Mouse (Mus musculus): ENCODE measurements around the gene Vmn1r85.
A peak's percentile ranks its signal among the peaks of the same experiment; 100 is the strongest.

The Vmn1r85 gene

GRCm38 (mm10) chr7:13037901-13038555 is 56.9 kb downstream of the Vmn1r85 start, which contains the start of gene Ube2m:
TSS of gene Ube2m (minus strand) at chr7:13038275.
- peak; percentile 95 to 99 for DNase-seq (ENCODE audit: low spot score in 2 of 2)

GRCm38 (mm10) chr7:13037366-13037765 is 57.6 kb downstream of the Vmn1r85 start:
- no peak for DNase-seq (ENCODE audit: low spot score in 2 of 2)

- DNase-seq (ENCODE audit: low spot score in 2 of 2): no peak
Observed at GRCm38 (mm10) chr7:13036806-13037205, 58.2 kb downstream of the Vmn1r85 start.

DNA sequence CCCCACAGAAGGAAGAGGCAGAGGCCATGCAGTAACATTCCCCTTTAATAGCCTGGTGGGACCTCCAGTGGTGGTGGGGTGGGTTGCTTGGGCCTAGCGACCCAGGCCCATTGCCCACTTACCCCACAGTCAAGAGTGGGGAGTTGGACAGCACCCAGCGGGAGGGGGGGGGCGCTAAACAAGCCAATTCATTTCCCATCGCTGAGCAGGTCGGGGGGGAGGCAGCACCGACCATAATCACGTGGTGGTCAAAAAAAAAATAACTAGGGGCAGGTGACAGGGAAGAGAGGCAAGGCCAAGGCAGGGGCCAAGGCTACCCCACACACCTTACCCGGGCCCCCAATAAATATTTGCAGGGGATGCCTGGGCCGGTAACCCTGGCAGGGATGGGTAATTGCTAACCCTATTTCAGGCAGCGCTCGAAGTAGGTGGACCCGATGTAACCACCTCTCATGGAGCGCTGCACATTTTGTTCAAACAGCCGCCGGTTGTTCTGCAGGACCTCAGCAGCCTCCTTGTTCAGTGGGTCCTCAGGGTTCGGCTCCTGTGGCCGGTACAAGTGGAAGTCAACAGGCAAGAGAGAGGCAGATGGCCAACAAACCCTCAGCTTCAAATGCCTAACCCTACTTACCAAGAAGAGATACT is 59.6 kb downstream of the Vmn1r85 start:
- DNase-seq (ENCODE audit: low spot score in 2 of 2): no peak

- peak; percentile 95 to 97 for DNase-seq (ENCODE audit: low spot score in 2 of 2)
Observed at GRCm38 (mm10) chr7:13034148-13034977, 60.6 kb downstream of the Vmn1r85 start, which contains the start of gene Chmp2a. TSS of gene Chmp2a (minus strand) at chr7:13034807.

GRCm38 (mm10) chr7:13033451-13034147 is 61.4 kb downstream of the Vmn1r85 start:
- DNase-seq (ENCODE audit: low spot score in 2 of 2): no peak
